Mouse (Mus musculus) gastrocnemius, postnatal 10 days (tissue): ENCODE data around the gene Atm. TPM values are rescaled to one million over a fixed set of nuclear protein-coding genes. Genes with fewer than 3 reads are reported as not detected.
A peak's percentile ranks its signal among the peaks of the same experiment; 100 is the strongest.

Source experiments
- DNase-seq: peaks from one replicate; pipeline ENCODE4 v3.0.0; 2021; ENCODE audit warnings: mixed read lengths
- microRNA-seq, 2 experiments: library from miRNA; unstranded; fragments of <30 nt; microRNA quantifications; one replicate each; pipeline ENCODE4 v1.2.0; 2021
- total RNA-seq, 2 experiments: library from RNA; stranded (reverse); gene quantifications; 2 replicates each; pipeline ENCODE4 v1.2.3; 2021

Atm gene
- total RNA-seq, 2 experiments from 2014 or later, result 8.9 to 9.3 TPM

GRCm38 (mm10) chr9:53408953-53409361 is 127.6 kb downstream of the Atm start:
- no peak for DNase-seq

GRCm38 (mm10) chr9:53408548-53408947 is 128.0 kb downstream of the Atm start:
- no peak for DNase-seq

- peak; percentile 47 for DNase-seq
Measured at GRCm38 (mm10) chr9:53404753-53405722, 131.5 kb downstream of the Atm start.

GRCm38 (mm10) chr9:53404050-53404752 is 132.3 kb downstream of the Atm start:
- no peak for DNase-seq

- DNase-seq, result no peak
Measured at GRCm38 (mm10) chr9:53402991-53403390, 133.5 kb downstream of the Atm start.

- DNase-seq, result peak; percentile 15
Measured at GRCm38 (mm10) chr9:53402291-53402711, 134.2 kb downstream of the Atm start, which contains the start of gene 4930550C14Rik. Gene 4930550C14Rik, plus strand, starts transcription at chr9:53402325.

- no peak for DNase-seq
Measured at GRCm38 (mm10) chr9:53401146-53401545, 135.4 kb downstream of the Atm start.

- DNase-seq, result no peak
Measured at GRCm38 (mm10) chr9:53400696-53401095, 135.8 kb downstream of the Atm start.

- no peak for DNase-seq
Measured at GRCm38 (mm10) chr9:53399537-53399936, 137.0 kb downstream of the Atm start.

GRCm38 (mm10) chr9:53398388-53398700 is 138.2 kb downstream of the Atm start:
- peak; percentile 68 for DNase-seq

GRCm38 (mm10) chr9:53397685-53398387 is 138.7 kb downstream of the Atm start:
- no peak for DNase-seq

- DNase-seq, result no peak
Measured at GRCm38 (mm10) chr9:53390136-53390535, 146.4 kb downstream of the Atm start.

Small RNA genes within 50 kb of the gene (microRNA-seq; reads per million reads assigned to microRNA genes)
- gene Mir130c, result 0 reads per million in 2 experiments

Other genes starting within 250 kb of the Atm start
- gene Exph5, start 235.1 kb downstream of the Atm start, total RNA-seq, result under 1 TPM; 0.85 to 0.95 TPM
- 10 to 100 TPM; 12.4 to 16.8 TPM for gene Kdelc2, start 152.7 kb downstream of the Atm start, total RNA-seq
- under 1 TPM in 1 of 2 experiments, not detected in 1; 0.61 TPM for gene 4930550C14Rik, start 134.4 kb downstream of the Atm start, total RNA-seq
- 1 to 10 TPM; 6.4 to 8.0 TPM for gene Npat, start 307 bp upstream of the Atm start, total RNA-seq
- gene Acat1, start 73.6 kb upstream of the Atm start, total RNA-seq, result 10 to 100 TPM; 96.4 to 98.2 TPM
- gene Cul5, start 133.3 kb upstream of the Atm start, total RNA-seq, result 10 to 100 TPM; 51.6 to 54.7 TPM
- under 1 TPM in 1 of 2 experiments, not detected in 1; 0.14 TPM for gene Rab39, start 169.5 kb upstream of the Atm start, total RNA-seq
- gene Slc35f2, start 234.8 kb upstream of the Atm start, total RNA-seq, result under 1 TPM in 1 of 2 experiments, not detected in 1; 0.20 TPM